Mouse (Mus musculus) kidney, embryonic 16.5 days (tissue): ENCODE measurements around the gene Camkmt. TPM values are rescaled to one million over a fixed set of nuclear protein-coding genes. Genes with fewer than 3 reads are reported as not detected.

Experiments
- ATAC-seq: fragments of 200-750 bp; cut with Nextera tagmentation; 2 replicates; pipeline ENCODE4 v1.8.0; 2017; ENCODE audit warnings: moderate TSS enrichment; ENCODE audit not compliant: low FRiP score, low TSS enrichment
- H3K27ac ChIP-seq: fragments of 300-500 bp; sonication (generic); 2 replicates; pipeline ENCODE4 v1.5.1; 2014; ENCODE audit warnings: low read length
- H3K27me3 ChIP-seq: fragments of 300-500 bp; sonication (generic); 2 replicates; pipeline ENCODE4 v1.6.1; 2014; ENCODE audit warnings: low read length, control low read depth, mixed read lengths; ENCODE audit not compliant: insufficient read depth
- H3K36me3 ChIP-seq: fragments of 300-500 bp; sonication (generic); 2 replicates; pipeline ENCODE4 v1.6.1; 2014; ENCODE audit warnings: low read length, control low read depth, mixed read lengths; ENCODE audit not compliant: insufficient read depth
- H3K4me1 ChIP-seq: fragments of 300-500 bp; sonication (generic); 2 replicates; pipeline ENCODE4 v1.6.1; 2014; ENCODE audit warnings: low read length, control low read depth, mixed read lengths; ENCODE audit not compliant: insufficient read depth
- H3K4me2 ChIP-seq: fragments of 300-500 bp; sonication (generic); replicated peaks from 2 replicates; pipeline ENCODE4 v1.6.1; 2014; ENCODE audit warnings: low read depth, low read length
- H3K4me3 ChIP-seq: fragments of 300-500 bp; sonication (generic); 2 replicates; pipeline ENCODE4 v1.5.1; 2014; ENCODE audit warnings: mild to moderate bottlenecking, low read length
- H3K9ac ChIP-seq: fragments of 300-500 bp; sonication (generic); replicated peaks from 2 replicates; pipeline ENCODE4 v1.6.1; 2014; ENCODE audit warnings: low read length
- H3K9me3 ChIP-seq: fragments of 300-500 bp; sonication (generic); 2 replicates; pipeline ENCODE4 v1.6.1; 2016; ENCODE audit warnings: low read length, control low read depth
- WGBS: fragments of 180-500 bp; shearing (Covaris S2); extraction: QIAGEN DNeasy Blood & Tissue Kit; methylation state at CpG from one replicate; pipeline ENCODE4 v1.1.7; 2014; 5-methylcytosine and 5-hydroxymethylcytosine counted together
- polyA plus RNA-seq: library from polyadenylated mRNA; unstranded; fragments of >200 nt; fragmentation: Nextera tagmentation; extraction: Ambion mirVana; gene quantifications from 2 replicates; pipeline ENCODE4 v1.2.1, GENCODE M21; 2015

The Camkmt gene
- polyA plus RNA-seq, 1 experiment from 2014 or later, result 15.2 TPM

GRCm38 (mm10) chr17:85087591-85087990 is 2.8 kb upstream of the Camkmt start:
- H3K9me3 ChIP-seq, result no peaks in the 10 kb centered on the region
- no peak overlapping the region for H3K4me3 ChIP-seq
- H3K9ac ChIP-seq, result no peak overlapping the region
- peaks cover 13% of the 10 kb centered on the region for H3K4me1 ChIP-seq
- no peaks in the 10 kb centered on the region for H3K36me3 ChIP-seq
- H3K27me3 ChIP-seq, result no peaks in the 10 kb centered on the region
- H3K27ac ChIP-seq, result no peak overlapping the region
- no peak overlapping the region for H3K4me2 ChIP-seq
- WGBS, result 93% methylated on average over 5 of the region's 5 CpGs
- ATAC-seq, result no peak

- WGBS, result 87% methylated on average over 11 of the region's 11 CpGs
- H3K4me3 ChIP-seq, result no peak overlapping the region
- no peaks in the 10 kb centered on the region for H3K27me3 ChIP-seq
- no peak overlapping the region for H3K9ac ChIP-seq
- no peaks in the 10 kb centered on the region for H3K36me3 ChIP-seq
- peaks cover 13% of the 10 kb centered on the region for H3K4me1 ChIP-seq
- no peak overlapping the region for H3K27ac ChIP-seq
- H3K4me2 ChIP-seq, result no peak overlapping the region
- H3K9me3 ChIP-seq, result no peaks in the 10 kb centered on the region
- ATAC-seq, result no peak
These were observed 2.0 kb upstream of the Camkmt start for GRCm38 (mm10) chr17:85088401-85088800.

GRCm38 (mm10) chr17:85089011-85089410 is 1.3 kb upstream of the Camkmt start:
- H3K9ac ChIP-seq, result no peak overlapping the region; the same call in 1 of the 2 replicates
- no peaks in the 10 kb centered on the region for H3K9me3 ChIP-seq
- H3K4me3 ChIP-seq, result peak overlapping the region; percentile 91; the same call in 1 of the 2 replicates
- WGBS, result 41% methylated on average over 6 of the region's 6 CpGs
- no peak overlapping the region for H3K27ac ChIP-seq
- H3K36me3 ChIP-seq, result no peaks in the 10 kb centered on the region
- no peaks in the 10 kb centered on the region for H3K27me3 ChIP-seq
- H3K4me2 ChIP-seq, result peak overlapping the region; percentile 92
- peaks cover 13% of the 10 kb centered on the region for H3K4me1 ChIP-seq
- ATAC-seq, result no peak

GRCm38 (mm10) chr17:85089621-85090020 is 731 bp upstream of the Camkmt start:
- Histone ChIP-seq H3K4me2 (peak overlapping the region; percentile 92), H3K4me1 (peaks cover 13% of the 10 kb centered on the region), H3K9me3 (no peaks in the 10 kb centered on the region), H3K27ac (peak overlapping the region; percentile 93), H3K36me3 (no peaks in the 10 kb centered on the region), H3K9ac (peak overlapping the region; percentile 86), H3K4me3 (peak overlapping the region; percentile 91), H3K27me3 (no peaks in the 10 kb centered on the region)
- ATAC-seq, result peak; percentile 11; the same call in 1 of the 2 replicates
- under 1% methylated on average over 16 of the region's 16 CpGs for WGBS

GRCm38 (mm10) chr17:85091762-85092161 is 1.4 kb downstream of the Camkmt start:
- Histone ChIP-seq H3K4me2 (peak overlapping the region; percentile 92), H3K4me3 (0 out of 2 replicates have a peak overlapping the region, but pooled peaks have one; percentile 91), H3K27ac (no peak overlapping the region), H3K36me3 (no peaks in the 10 kb centered on the region), H3K27me3 (no peaks in the 10 kb centered on the region), H3K4me1 (peaks cover 13% of the 10 kb centered on the region), H3K9me3 (no peaks in the 10 kb centered on the region), H3K9ac (no peak overlapping the region)
- 93% methylated on average over 6 of the region's 6 CpGs for WGBS
- no peak for ATAC-seq

- Histone ChIP-seq H3K27me3 (no peaks in the 10 kb centered on the region), H3K36me3 (peaks cover 21% of the 10 kb centered on the region), H3K27ac (no peak overlapping the region), H3K9ac (no peak overlapping the region), H3K4me3 (no peak overlapping the region), H3K9me3 (peaks cover 10% of the 10 kb centered on the region), H3K4me2 (no peak overlapping the region), H3K4me1 (peaks cover 4% of the 10 kb centered on the region)
- WGBS, result 95% methylated on average over 3 of the region's 3 CpGs
- no peak for ATAC-seq
These were observed 6.0 kb downstream of the Camkmt start for GRCm38 (mm10) chr17:85096396-85096795.

- H3K4me1 ChIP-seq, result no peaks in the 10 kb centered on the region
- peaks cover 10% of the 10 kb centered on the region for H3K9me3 ChIP-seq
- no peaks in the 10 kb centered on the region for H3K27me3 ChIP-seq
- 91% methylated on average over 7 of the region's 7 CpGs for WGBS
- H3K4me3 ChIP-seq, result no peak overlapping the region
- no peak for ATAC-seq
- no peak overlapping the region for H3K4me2 ChIP-seq
- H3K36me3 ChIP-seq, result peaks cover 21% of the 10 kb centered on the region
- H3K9ac ChIP-seq, result no peak overlapping the region
- H3K27ac ChIP-seq, result no peak overlapping the region
These were observed 8.4 kb downstream of the Camkmt start for GRCm38 (mm10) chr17:85098677-85099323.

GRCm38 (mm10) chr17:85100232-85100631 is 9.9 kb downstream of the Camkmt start:
- Histone ChIP-seq H3K9ac (no peak overlapping the region), H3K36me3 (peaks cover 21% of the 10 kb centered on the region), H3K27ac (no peak overlapping the region), H3K4me1 (no peaks in the 10 kb centered on the region), H3K4me3 (no peak overlapping the region), H3K4me2 (no peak overlapping the region), H3K27me3 (no peaks in the 10 kb centered on the region), H3K9me3 (peaks cover 10% of the 10 kb centered on the region)
- ATAC-seq, result no peak
- 89% methylated on average over 3 of the region's 3 CpGs for WGBS

- H3K4me3 ChIP-seq, result no peak overlapping the region
- no peak for ATAC-seq
- 87% methylated on average over 7 of the region's 7 CpGs for WGBS
These were observed 11.4 kb downstream of the Camkmt start for GRCm38 (mm10) chr17:85101751-85102150.

GRCm38 (mm10) chr17:85103310-85103709 is 13.0 kb downstream of the Camkmt start:
- Histone ChIP-seq H3K27ac (no peak overlapping the region), H3K36me3 (peaks cover 9% of the 10 kb centered on the region), H3K4me2 (no peak overlapping the region), H3K9ac (no peak overlapping the region), H3K4me3 (no peak overlapping the region), H3K9me3 (peaks cover 6% of the 10 kb centered on the region; the same call in 1 of the 2 replicates), H3K27me3 (no peaks in the 10 kb centered on the region), H3K4me1 (no peaks in the 10 kb centered on the region)
- 31% methylated on average over 2 of the region's 2 CpGs for WGBS
- no peak for ATAC-seq

More at GRCm38 (mm10) chr17:85101751-85102150, 11.4 kb downstream of the Camkmt start:
- H3K27me3 ChIP-seq, result no peaks in the 10 kb centered on the region
- peaks cover 21% of the 10 kb centered on the region for H3K36me3 ChIP-seq
- no peak overlapping the region for H3K4me2 ChIP-seq
- H3K4me1 ChIP-seq, result no peaks in the 10 kb centered on the region
- no peak overlapping the region for H3K27ac ChIP-seq
- H3K9ac ChIP-seq, result no peak overlapping the region
- peaks cover 10% of the 10 kb centered on the region for H3K9me3 ChIP-seq
